Mouse (Mus musculus) CD8-positive naive resting alpha-beta T cell, adult 2 months (primary cell): Measurements from ENCODE around the gene Ncln.

Experiments
- DNase-seq, 2 experiments: peaks; one replicate each; pipeline ENCODE4 v3.0.0; 2022; ENCODE audit warnings: low read depth in 2 of 2, low spot score in 2 of 2

The Ncln gene

DNA sequence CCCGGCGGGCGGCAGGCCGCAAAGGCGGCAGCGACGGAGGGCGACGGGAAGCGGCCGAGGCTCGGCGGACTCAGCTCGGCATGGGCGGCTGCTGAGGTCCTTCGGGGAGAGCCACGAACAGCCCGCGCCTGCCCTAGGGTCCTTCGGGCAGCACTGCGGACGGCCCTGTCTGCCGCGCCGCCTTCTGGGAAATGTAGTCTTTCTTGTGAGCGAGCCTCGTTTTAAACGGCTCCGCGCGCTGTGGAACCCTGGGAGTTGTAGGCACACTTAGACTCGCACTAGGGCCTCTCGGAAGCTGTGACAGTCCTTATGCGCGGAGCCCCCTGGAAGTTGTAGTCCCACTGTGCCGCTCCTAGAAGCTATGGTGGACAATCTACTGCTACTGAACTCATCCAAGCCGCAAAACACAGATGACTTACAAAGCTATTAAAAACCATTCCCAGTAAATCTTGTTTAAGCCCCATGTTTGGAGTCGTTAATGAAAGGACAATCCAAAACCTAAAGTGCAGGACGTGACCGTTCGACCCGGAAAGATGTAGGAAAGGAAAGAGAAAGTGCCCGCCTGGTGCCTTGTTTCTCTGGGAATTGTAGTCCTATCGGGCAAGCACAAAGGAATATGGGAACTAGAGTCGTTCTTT is at the start of gene Ncln:
Gene Ncln, minus strand, starts transcription at position 129 of the 638 bp plus-strand sequence.
- DNase-seq = peak; percentile 96 to 97

DNA sequence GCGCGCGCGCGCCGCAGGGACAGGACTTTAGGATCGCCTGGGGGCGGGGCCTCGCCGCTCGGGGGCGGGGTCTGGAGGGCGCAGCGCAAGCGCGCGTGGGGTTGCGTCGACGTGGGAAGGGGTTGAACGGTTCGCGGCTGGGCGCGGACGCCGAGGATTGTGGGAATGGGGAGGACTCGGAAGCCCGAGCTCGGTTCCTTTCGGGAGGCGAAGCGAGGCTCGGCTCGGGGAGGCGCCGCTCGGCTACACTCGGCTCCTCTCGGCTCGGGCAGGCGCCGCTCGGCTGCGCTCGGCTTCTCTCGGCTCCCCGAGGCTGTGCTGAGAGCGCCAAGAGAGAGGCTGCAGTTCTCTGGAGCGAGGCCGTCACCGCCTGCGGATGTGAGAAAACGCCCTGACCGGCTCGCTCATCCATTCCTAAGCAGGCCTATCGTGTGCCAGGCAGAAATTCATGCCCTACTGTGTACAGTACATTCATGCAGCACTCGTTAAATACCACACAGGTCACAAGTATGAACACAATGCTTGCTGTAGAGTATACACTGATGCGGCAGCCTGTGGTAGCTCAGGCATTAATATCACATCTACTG is 49.1 kb upstream of the Ncln start, which contains the start of gene Gna11:
Gene Gna11, minus strand, starts transcription at position 30 of the 587 bp plus-strand sequence.
- DNase-seq = peak; percentile 99

DNA sequence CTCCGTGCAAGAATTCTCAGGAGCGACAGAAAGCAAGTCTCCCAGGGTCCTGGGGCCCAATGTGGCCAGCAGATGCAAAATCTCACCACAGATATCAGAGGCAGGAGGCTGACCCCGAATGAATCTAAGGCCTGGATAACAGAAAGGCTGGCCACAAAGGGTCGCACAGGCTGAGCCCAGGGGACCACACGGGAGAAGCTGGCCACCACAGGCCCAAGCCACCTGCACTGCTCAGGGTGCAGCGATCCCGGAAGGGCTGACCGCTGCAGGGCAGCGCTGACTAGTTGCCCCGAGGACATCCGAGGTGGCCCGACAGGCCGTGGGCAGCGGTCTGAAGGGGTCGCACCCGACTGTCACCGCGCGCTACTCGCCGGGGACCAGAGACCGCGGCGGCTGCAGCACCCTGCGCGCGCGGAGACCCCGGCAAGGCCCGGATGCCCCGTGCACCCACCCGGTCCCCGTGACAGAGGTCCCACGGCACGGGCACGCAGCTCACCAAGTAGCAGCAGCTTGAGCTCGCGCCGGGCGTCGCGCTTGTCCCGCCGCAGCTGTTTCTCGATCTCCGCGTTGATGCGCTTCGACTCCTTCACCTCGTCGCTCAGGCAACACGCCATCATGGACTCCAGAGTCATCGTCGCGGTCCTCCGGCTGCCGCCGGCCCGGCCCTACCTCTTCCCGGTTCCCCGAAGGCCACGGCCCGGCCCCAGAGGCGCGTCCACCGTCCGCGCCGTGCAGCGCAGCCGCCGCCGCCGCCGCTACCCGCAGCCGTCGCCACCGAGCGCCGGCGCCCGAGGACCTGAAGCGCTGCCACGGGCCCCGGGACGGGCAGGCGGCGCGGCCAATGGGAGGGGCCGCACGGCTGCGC is 48.3 kb upstream of the Ncln start:
- DNase-seq = no peak

GRCm38 (mm10) chr10:81543633-81544032 is 47.4 kb upstream of the Ncln start:
- DNase-seq = no peak

DNA sequence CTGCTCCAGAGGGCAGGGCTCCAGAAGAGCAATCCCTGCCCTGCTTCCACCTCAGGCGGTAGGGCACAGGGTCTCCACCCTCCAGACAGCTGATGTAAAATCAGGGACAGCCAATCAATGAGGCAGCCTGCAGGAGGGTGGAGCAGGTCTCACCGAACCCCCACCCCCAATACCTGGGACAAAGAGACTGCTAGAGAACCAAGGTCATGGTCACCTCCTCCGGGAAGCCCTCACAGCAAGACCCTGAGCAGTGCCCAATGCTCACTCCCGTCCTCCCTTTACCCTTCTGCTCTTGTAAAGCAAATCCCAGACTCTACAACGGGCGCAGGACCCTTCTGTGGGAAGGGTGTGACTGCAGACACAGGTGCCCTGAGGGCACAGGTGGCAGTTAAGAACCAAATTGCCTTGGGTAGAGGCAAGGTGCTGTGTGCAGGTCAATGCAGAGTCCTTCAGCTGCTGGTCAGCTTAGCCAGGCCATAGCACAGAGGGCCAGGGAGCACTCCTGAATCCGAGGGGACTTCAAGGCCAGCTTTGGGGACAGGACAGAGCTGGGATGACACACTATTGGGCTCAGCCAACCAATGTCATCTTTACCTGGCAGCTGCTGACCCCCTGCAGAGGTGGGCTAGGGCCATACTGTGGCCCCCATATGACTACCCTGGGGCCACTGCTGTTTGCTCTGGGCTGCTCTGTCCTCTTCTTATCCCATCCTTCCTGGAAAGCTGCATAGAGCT is 46.7 kb upstream of the Ncln start:
- DNase-seq = no peak

- DNase-seq = no peak
Observed at GRCm38 (mm10) chr10:81541803-81542202, 45.6 kb upstream of the Ncln start.

DNA sequence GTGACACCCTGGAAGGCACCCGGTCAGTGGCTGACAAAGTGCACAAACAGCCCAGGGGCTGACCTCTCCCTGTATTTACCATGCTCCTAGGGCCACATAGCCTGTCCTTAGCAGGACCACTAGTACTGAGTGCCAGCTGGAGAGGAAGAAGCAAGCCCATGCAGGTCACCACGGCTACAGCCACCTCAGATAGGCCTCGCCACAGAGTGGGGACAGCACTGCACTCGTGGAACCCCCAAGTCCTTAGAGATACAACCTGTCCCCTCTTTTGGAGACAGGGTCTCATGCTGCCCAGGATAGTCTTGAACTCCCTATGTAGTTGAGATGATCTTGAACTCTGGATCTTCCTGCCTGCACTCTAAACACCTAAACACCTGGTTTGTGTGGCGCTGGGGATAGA is 45.2 kb upstream of the Ncln start:
- DNase-seq = no peak

- no peak for DNase-seq
Observed at GRCm38 (mm10) chr10:81538321-81539048, 42.3 kb upstream of the Ncln start.

- no peak for DNase-seq
Observed at GRCm38 (mm10) chr10:81537429-81537828, 41.2 kb upstream of the Ncln start.

GRCm38 (mm10) chr10:81536734-81537133 is 40.5 kb upstream of the Ncln start:
- no peak for DNase-seq

GRCm38 (mm10) chr10:81534826-81535225 is 38.6 kb upstream of the Ncln start:
- no peak for DNase-seq

DNA sequence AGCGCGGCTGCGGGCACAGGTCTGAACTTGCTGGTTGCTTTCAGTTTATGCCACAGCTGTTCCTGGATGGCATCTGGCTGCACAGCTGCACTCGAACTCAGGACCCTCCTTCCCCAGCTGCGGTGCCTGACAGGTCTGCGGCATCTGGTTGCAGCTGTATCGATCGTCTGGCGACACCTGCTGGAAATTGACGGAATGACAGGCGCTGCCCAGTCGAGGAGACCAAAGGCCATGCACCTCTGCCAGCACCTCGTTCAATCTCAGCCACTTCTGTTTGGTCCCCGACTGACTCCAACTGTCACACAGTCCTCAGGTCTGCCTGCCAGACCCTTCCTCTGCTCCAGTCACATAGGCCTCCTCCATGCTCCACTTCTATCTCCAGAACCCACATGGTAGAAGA is 30.6 kb upstream of the Ncln start:
- peak; percentile 88 to 90 for DNase-seq

GRCm38 (mm10) chr10:81525017-81525694 is 29.0 kb upstream of the Ncln start:
- DNase-seq = no peak

- no peak for DNase-seq
Observed at GRCm38 (mm10) chr10:81524051-81524605, 27.9 kb upstream of the Ncln start, which contains the start of gene Gna15. Gna15 (minus strand) TSS chr10:81524225.

DNA sequence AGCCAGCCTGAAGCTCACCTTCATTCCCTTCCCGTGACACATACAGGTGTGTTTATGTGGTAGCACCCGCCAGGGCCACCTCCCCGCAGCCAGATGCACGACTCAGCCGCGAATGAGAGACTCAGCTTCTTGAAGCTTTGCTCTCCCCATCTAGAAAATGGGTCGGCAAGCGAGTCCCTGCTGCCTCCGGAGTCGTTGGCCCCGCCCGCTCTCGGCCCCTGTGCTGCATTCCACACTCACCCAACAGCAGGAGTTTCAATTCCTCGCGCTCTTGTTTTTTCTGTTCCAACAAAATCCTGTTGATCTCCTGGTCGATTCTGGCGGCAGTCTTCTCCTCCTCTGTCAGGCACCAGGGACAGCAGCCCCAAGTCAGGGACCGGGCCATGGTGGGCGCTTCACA is 27.4 kb upstream of the Ncln start:
- DNase-seq = no peak

DNA sequence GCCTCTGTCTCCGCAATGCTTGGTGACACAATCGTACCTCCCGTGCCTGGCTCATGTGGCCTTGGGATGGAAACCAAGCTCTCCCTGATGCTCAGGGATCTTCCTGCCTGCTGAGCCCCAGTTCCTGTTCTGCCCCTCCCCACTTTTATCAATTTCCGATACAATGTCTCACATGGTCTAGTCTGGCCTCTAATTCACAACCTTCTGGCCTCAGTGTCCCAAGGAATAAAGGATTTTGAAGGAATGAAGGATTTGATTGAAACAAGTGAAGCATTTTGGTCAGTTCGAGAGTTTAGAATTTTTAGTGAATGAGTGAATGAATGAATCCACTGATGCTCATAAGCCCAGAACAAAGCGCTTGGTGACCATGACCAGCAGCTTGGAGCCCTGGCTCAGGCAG is 26.9 kb upstream of the Ncln start:
- no peak for DNase-seq

- DNase-seq = no peak
Observed at GRCm38 (mm10) chr10:81519978-81520365, 23.8 kb upstream of the Ncln start.

- no peak for DNase-seq
Observed at GRCm38 (mm10) chr10:81519227-81519977, 23.2 kb upstream of the Ncln start.

GRCm38 (mm10) chr10:81518546-81518945 is 22.4 kb upstream of the Ncln start:
- DNase-seq = peak; percentile 71 to 85
